ENCODE assay signal across 29 mouse cellular contexts in the genomic region with DNA sequence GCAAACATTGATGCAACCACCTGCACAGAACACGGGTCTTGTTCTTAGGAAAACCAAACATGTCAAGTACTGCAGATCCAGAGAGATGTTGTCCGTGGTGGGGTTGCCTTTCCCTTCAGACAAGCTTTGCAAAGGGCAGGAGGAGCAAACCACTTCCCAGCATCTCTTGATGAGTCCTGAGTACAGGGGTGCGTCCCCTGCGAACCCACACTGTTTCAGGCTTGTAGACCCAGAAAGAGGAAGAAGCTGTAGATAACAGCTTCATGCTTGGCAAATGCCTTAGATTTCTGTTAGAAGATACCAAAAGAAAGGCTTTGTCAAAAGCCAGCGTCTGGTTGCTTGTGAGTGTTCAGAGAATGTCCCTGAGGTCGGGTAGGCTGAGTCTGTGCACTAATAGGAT. TPM values are rescaled to one million over a fixed set of nuclear protein-coding genes. Genes with fewer than 3 reads are reported as not detected.
DNase-seq lines count a peak whose midpoint lies in the region; ATAC-seq and TF ChIP-seq lines count a peak whose summit lies in the region.
"Had no signal": no experiment of that assay in that cellular context is flagged by ENCODE, and none has a peak within 500 bp of the region (broad histone marks: within the 10 kb centered on the region; RNA-seq: fewer than 3 reads in every experiment).

No protein-coding gene starts in this region.

- no peak for DNase-seq in lung, postnatal 4 days
- DNase-seq in G1E (ENCODE audit: low spot score), result peak; percentile 12
- no peak for DNase-seq in adrenal gland, postnatal 14 days
- DNase-seq in right cerebral cortex, adult 2 months (ENCODE audit: low spot score in 2 of 2), result no peak
- no peak for DNase-seq in kidney, postnatal 14 days
- DNase-seq: adrenal gland, adult 8-10 months; adrenal gland, postnatal 36 days; cerebellum, adult 11-12 months; cerebellum, adult 8-10 months; cerebellum, postnatal 14 days; forebrain, postnatal 0 days; gastrocnemius, adult 2 months; gastrocnemius, postnatal 14 days; heart, adult 2 months had no signal

- H3K27me3 ChIP-seq in lung, embryonic 15.5 days, result no peaks in the 10 kb centered on the region
- peaks cover 14% of the 10 kb centered on the region for H3K27me3 ChIP-seq in G1E (ENCODE audit: insufficient read depth, low read length)
- H3K27me3 ChIP-seq: embryonic facial prominence, embryonic 12.5 days; embryonic facial prominence, embryonic 15.5 days; hindbrain, embryonic 12.5 days; hindbrain, embryonic 15.5 days had no signal

- no peak for TF ChIP-seq CTCF in G1E (IDR thresholded peaks at IDR 0.05; ENCODE audit: low read depth, low read length)
- no peak for TF ChIP-seq CTCF in bone marrow, adult 2 months (IDR thresholded peaks at IDR 0.05; ENCODE audit: control insufficient read depth, insufficient read depth, low read length)

- no peak overlapping the region for H3K4me3 ChIP-seq in lung, embryonic 15.5 days
- no peak overlapping the region; the same call in 1 of the 2 replicates for H3K4me3 ChIP-seq in G1E (ENCODE audit: low read depth, low read length)
- H3K4me3 ChIP-seq in bone marrow, adult 2 months (replicated peaks; ENCODE audit: control insufficient read depth, low read depth, low read length), result peak overlapping the region; percentile 24
- H3K4me3 ChIP-seq: embryonic facial prominence, embryonic 12.5 days; embryonic facial prominence, embryonic 15.5 days; gastrocnemius, adult 2 months; heart, adult 2 months; hindbrain, embryonic 12.5 days; hindbrain, embryonic 15.5 days had no signal

- H3K4me2 ChIP-seq in lung, embryonic 15.5 days, result no peak overlapping the region
- H3K4me2 ChIP-seq: embryonic facial prominence, embryonic 12.5 days; embryonic facial prominence, embryonic 15.5 days; heart, embryonic 11.5 days; hindbrain, embryonic 12.5 days; hindbrain, embryonic 15.5 days had no signal

- no peak for TF ChIP-seq POLR2A in bone marrow, adult 2 months (IDR thresholded peaks at IDR 0.05; ENCODE audit: borderline replicate concordance, control insufficient read depth, low read depth, low read length)

- no peak overlapping the region for H3K9ac ChIP-seq in lung, embryonic 15.5 days
- H3K9ac ChIP-seq: embryonic facial prominence, embryonic 12.5 days; embryonic facial prominence, embryonic 15.5 days; forebrain, postnatal 0 days; hindbrain, embryonic 12.5 days; hindbrain, embryonic 15.5 days had no signal

- ATAC-seq in lung, embryonic 15.5 days (ENCODE audit: borderline replicate concordance, extremely low read depth, low FRiP score, low TSS enrichment), result no peak
- ATAC-seq in G1E (ENCODE audit: extremely low read depth, insufficient number of reproducible peaks, low FRiP score, poor library complexity, severe bottlenecking), result no peak
- peak; percentile 67 for ATAC-seq in megakaryocyte, adult 5-6 weeks (ENCODE audit: poor library complexity, severe bottlenecking)
- ATAC-seq: activated CD4-positive, CD25-positive, alpha-beta regulatory T cell, adult 4 months; CD4-positive, CD25-positive, alpha-beta regulatory T cell, adult 4 months; forebrain, embryonic 14.5 days; forebrain, postnatal 0 days had no signal

- H3K36me3 ChIP-seq in lung, embryonic 15.5 days, result no peaks in the 10 kb centered on the region
- H3K36me3 ChIP-seq in G1E (replicated peaks), result no peaks in the 10 kb centered on the region
- H3K36me3 ChIP-seq: embryonic facial prominence, embryonic 12.5 days; embryonic facial prominence, embryonic 15.5 days; hindbrain, embryonic 12.5 days; hindbrain, embryonic 15.5 days had no signal

- H3K4me1 ChIP-seq in lung, embryonic 15.5 days, result peaks cover 14% of the 10 kb centered on the region; the same call in 1 of the 2 replicates
- H3K4me1 ChIP-seq in G1E (ENCODE audit: insufficient read depth, low read depth, low read length), result peaks cover 34% of the 10 kb centered on the region
- peaks cover 4% of the 10 kb centered on the region for H3K4me1 ChIP-seq in bone marrow, adult 2 months (ENCODE audit: control insufficient read depth, insufficient read depth, low read length)
- H3K4me1 ChIP-seq: embryonic facial prominence, embryonic 12.5 days; embryonic facial prominence, embryonic 15.5 days; hindbrain, embryonic 12.5 days; hindbrain, embryonic 15.5 days had no signal

- no peaks in the 10 kb centered on the region for H3K9me3 ChIP-seq in lung, embryonic 15.5 days
- no peaks in the 10 kb centered on the region for H3K9me3 ChIP-seq in G1E (replicated peaks)
- H3K9me3 ChIP-seq: embryonic facial prominence, embryonic 12.5 days; embryonic facial prominence, embryonic 15.5 days; hindbrain, embryonic 12.5 days; hindbrain, embryonic 15.5 days had no signal

- WGBS in lung, embryonic 15.5 days, result 57% methylated on average over 6 of the region's 6 CpGs
- 27% methylated on average over 6 of the region's 6 CpGs for WGBS in bone marrow, adult 2 months

- peak overlapping the region; percentile 80 for H3K27ac ChIP-seq in lung, embryonic 15.5 days
- H3K27ac ChIP-seq in bone marrow, adult 2 months (ENCODE audit: control insufficient read depth, insufficient read depth, low read depth, low read length, poor library complexity), result no peak overlapping the region
- H3K27ac ChIP-seq: embryonic facial prominence, embryonic 12.5 days; embryonic facial prominence, embryonic 15.5 days; gastrocnemius, adult 2 months; heart, adult 2 months; hindbrain, embryonic 12.5 days; hindbrain, embryonic 15.5 days had no signal

RNA-seq across cellular contexts. Expression of a gene that starts 28.3 kb away (rescaled TPM):
- 0.19 and 0.20 TPM in 2 replicates for polyA plus RNA-seq in lung, embryonic 15.5 days (2015; fragmentation: Nextera tagmentation; extraction: Ambion mirVana)
- total RNA-seq in G1E (2014; fragmentation: Nextera tagmentation), result not detected in 2 replicates
- total RNA-seq in G1E (2017), result under 0.01 TPM in 2 replicates
- polyA plus RNA-seq in G1E (2012), result not detected in 2 replicates
- 1.1 and 2.6 TPM in 2 replicates for polyA plus RNA-seq in bone marrow, adult 2 months (2011; ENCODE audit: insufficient read depth, insufficient read length, low replicate concordance, missing spikeins)
- 0.14 TPM in 1 of 2 replicates, not detected in the other for total RNA-seq in megakaryocyte, adult 5-6 weeks (2015)
- total RNA-seq in megakaryocyte, adult 5-6 weeks (2017), result not detected in 2 replicates
- total RNA-seq in adrenal gland, postnatal 14 days (2021), result 0.15 and 0.94 TPM in 2 replicates
- total RNA-seq: gastrocnemius, adult 2 months; gastrocnemius, postnatal 14 days; heart, adult 2 months; heart, postnatal 25 days; hematopoietic stem cell, adult 5-6 weeks had no signal
- polyA plus RNA-seq: C2C12; CD4-positive, CD25-positive, alpha-beta regulatory T cell, adult 4 months; heart, postnatal 0 days had no signal

RNA-seq across cellular contexts. Expression of a gene that starts 40.2 kb away (rescaled TPM):
- 110 and 121 TPM in 2 replicates for polyA plus RNA-seq in lung, embryonic 15.5 days (2015; fragmentation: Nextera tagmentation; extraction: Ambion mirVana)
- total RNA-seq in G1E (2014; fragmentation: Nextera tagmentation) (69.1 and 80.0 TPM in 2 replicates), G1E (2017) (16.1 and 17.0 TPM in 2 replicates)
- polyA plus RNA-seq in G1E (2012), result 0.84 and 1.9 TPM in 2 replicates
- 34.0 and 51.9 TPM in 2 replicates for polyA plus RNA-seq in bone marrow, adult 2 months (2011; ENCODE audit: insufficient read depth, insufficient read length, low replicate concordance, missing spikeins)
- total RNA-seq in megakaryocyte, adult 5-6 weeks (2015), result 45.5 and 45.6 TPM in 2 replicates
- total RNA-seq in megakaryocyte, adult 5-6 weeks (2017), result 18.8 TPM in 2 replicates
- total RNA-seq in adrenal gland, postnatal 14 days (2021), result 59.0 and 69.6 TPM in 2 replicates
